In the genomic region with DNA sequence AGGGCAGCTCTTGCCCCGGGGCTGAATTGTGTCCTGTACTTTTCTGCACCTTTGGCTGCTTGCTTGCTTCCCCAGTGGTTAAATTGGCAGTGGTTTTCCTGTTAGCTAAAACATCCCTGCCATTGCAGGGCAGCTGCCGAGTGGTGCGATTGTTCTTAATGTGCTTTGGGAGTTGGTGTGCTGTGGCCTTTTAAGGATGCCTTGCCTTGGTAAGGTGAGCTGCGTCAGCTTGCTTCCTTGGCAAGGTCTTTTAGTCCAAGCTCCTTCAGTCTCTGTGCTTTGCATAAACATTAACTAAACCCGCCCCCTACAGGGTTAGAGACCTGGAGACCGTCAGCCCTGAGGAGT, we compare ENCODE assay signal across 8 mouse cellular contexts. TPM values are rescaled to one million over a fixed set of nuclear protein-coding genes. Genes with fewer than 3 reads are reported as not detected.
DNase-seq lines count a peak whose midpoint lies in the region; ATAC-seq and TF ChIP-seq lines count a peak whose summit lies in the region.

No protein-coding gene starts in this region.

- peak overlapping the region; percentile 16; the same call in 1 of the 2 replicates for H3K27ac ChIP-seq in heart, embryonic 13.5 days (replicated peaks)
- peak overlapping the region; percentile 57 for H3K27ac ChIP-seq in intestine, postnatal 0 days (ENCODE audit: low read depth, low read length)

- DNase-seq in heart, postnatal 25 days (ENCODE audit: low spot score) = no peak
- no peak for DNase-seq in layer of hippocampus, adult 18-20 months (ENCODE audit: low spot score in 2 of 2)
- DNase-seq in right cerebral cortex, postnatal 25 days = no peak
- DNase-seq in layer of hippocampus, postnatal 36 days = no peak

- H3K4me2 ChIP-seq in heart, embryonic 13.5 days = peak overlapping the region; percentile 28
- peak overlapping the region; percentile 50 for H3K4me2 ChIP-seq in intestine, postnatal 0 days (replicated peaks; ENCODE audit: low read depth)

- ATAC-seq in heart, embryonic 13.5 days (ENCODE audit: extremely low read depth, insufficient number of reproducible peaks, low FRiP score, low TSS enrichment) = no peak
- ATAC-seq in activated CD4-positive, CD25-positive, alpha-beta regulatory T cell, adult 4 months = peak; percentile 6
- peak; percentile 26; the same call in 1 of the 2 replicates for ATAC-seq in intestine, postnatal 0 days
- 0 out of 2 replicates have a peak, but pooled peaks have one; percentile 6 for ATAC-seq in megakaryocyte, adult 5-6 weeks (ENCODE audit: poor library complexity, severe bottlenecking)

- H3K36me3 ChIP-seq in heart, embryonic 13.5 days = no peaks in the 10 kb centered on the region
- no peaks in the 10 kb centered on the region for H3K36me3 ChIP-seq in intestine, postnatal 0 days (ENCODE audit: control insufficient read depth, insufficient read depth)

- WGBS in heart, embryonic 13.5 days = 37% methylated on average over 6 of the region's 6 CpGs
- WGBS in intestine, postnatal 0 days = 14% methylated on average over 6 of the region's 6 CpGs

- TF ChIP-seq CTCF in intestine, postnatal 0 days (IDR thresholded peaks at IDR 0.05; ENCODE audit: low read depth) = 0 out of 2 replicates have a peak, but pooled peaks have one; percentile 12

- no peak overlapping the region for H3K4me3 ChIP-seq in heart, embryonic 13.5 days
- no peak overlapping the region for H3K4me3 ChIP-seq in intestine, postnatal 0 days (ENCODE audit: low read depth, low read length)

- 0 out of 2 replicates have a peak overlapping the region, but pooled peaks have one; percentile 19 for H3K9ac ChIP-seq in heart, embryonic 13.5 days
- H3K9ac ChIP-seq in intestine, postnatal 0 days (ENCODE audit: low read depth, low read length) = no peak overlapping the region

- peaks cover 45% of the 10 kb centered on the region for H3K4me1 ChIP-seq in heart, embryonic 13.5 days
- H3K4me1 ChIP-seq in intestine, postnatal 0 days (replicated peaks; ENCODE audit: control insufficient read depth, insufficient read depth, low read length) = no peaks in the 10 kb centered on the region; the same call in 1 of the 2 replicates

- no peaks in the 10 kb centered on the region for H3K9me3 ChIP-seq in heart, embryonic 13.5 days
- H3K9me3 ChIP-seq in intestine, postnatal 0 days (ENCODE audit: control insufficient read depth) = no peaks in the 10 kb centered on the region

- intact Hi-C loops in heart, postnatal 25 days (cut with DNase I) = loop anchor here (2.0 kb wide), 1 partner anchor 13 kb away; no protein-coding TSS in a partner anchor

- H3K27me3 ChIP-seq in heart, embryonic 13.5 days (replicated peaks) = no peaks in the 10 kb centered on the region
- H3K27me3 ChIP-seq in intestine, postnatal 0 days (replicated peaks; ENCODE audit: control insufficient read depth, insufficient read depth, low read length) = no peaks in the 10 kb centered on the region

RNA-seq across cellular contexts. Expression of gene Exoc6, which starts 9.8 kb away (rescaled TPM):
- polyA plus RNA-seq in heart, embryonic 13.5 days (2015; fragmentation: Nextera tagmentation; extraction: Ambion mirVana) = 17.2 and 18.1 TPM in 2 replicates
- total RNA-seq in heart, postnatal 25 days (2021) = 10 to 100 TPM; 29.2 TPM
- polyA plus RNA-seq in activated CD4-positive, CD25-positive, alpha-beta regulatory T cell, adult 4 months (2017; shearing (Covaris generic)) = 10 to 100 TPM; 34.9 to 37.6 TPM
- 23.3 and 24.6 TPM in 2 replicates for polyA plus RNA-seq in intestine, postnatal 0 days (2015; fragmentation: Nextera tagmentation; extraction: Ambion mirVana)
- 67.1 and 69.4 TPM in 2 replicates for total RNA-seq in megakaryocyte, adult 5-6 weeks (2015)
- total RNA-seq in megakaryocyte, adult 5-6 weeks (2017) = 96.3 and 108 TPM in 2 replicates
- 10 to 100 TPM; 50.2 to 51.3 TPM for total RNA-seq in layer of hippocampus, adult 18-20 months (2021)
- total RNA-seq in layer of hippocampus, postnatal 36 days (2021) = 10 to 100 TPM; 48.1 to 52.3 TPM
